Mouse (Mus musculus) left cerebral cortex, adult 11 months (tissue): ENCODE results near the gene Twsg1.

Experiments used
- DNase-seq: peaks from one replicate; pipeline ENCODE4 v3.0.0; 2022; ENCODE audit warnings: low spot score

The Twsg1 gene

GRCm38 (mm10) chr17:65931525-65931924 is 19.5 kb downstream of the Twsg1 start:
- DNase-seq: no peak

DNA sequence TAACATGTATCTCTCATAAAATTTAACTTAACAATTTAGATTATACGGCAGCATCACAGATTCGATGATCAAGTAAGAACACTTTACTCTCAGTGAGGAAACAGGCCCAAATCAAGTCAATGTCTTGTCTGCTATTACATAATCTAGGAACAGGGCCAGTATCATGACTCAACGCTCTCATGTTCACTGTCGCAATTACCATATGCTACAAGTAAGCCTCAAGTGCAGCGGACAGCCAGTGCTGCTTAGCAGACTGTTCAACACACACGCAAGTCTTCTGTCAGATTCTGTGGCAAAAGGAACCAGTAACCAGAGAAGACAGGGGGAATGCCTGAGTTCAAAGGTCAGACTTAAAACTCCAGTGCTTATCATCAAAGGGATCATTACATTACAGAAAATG is 20.1 kb downstream of the Twsg1 start:
- peak; percentile 70 for DNase-seq

DNA sequence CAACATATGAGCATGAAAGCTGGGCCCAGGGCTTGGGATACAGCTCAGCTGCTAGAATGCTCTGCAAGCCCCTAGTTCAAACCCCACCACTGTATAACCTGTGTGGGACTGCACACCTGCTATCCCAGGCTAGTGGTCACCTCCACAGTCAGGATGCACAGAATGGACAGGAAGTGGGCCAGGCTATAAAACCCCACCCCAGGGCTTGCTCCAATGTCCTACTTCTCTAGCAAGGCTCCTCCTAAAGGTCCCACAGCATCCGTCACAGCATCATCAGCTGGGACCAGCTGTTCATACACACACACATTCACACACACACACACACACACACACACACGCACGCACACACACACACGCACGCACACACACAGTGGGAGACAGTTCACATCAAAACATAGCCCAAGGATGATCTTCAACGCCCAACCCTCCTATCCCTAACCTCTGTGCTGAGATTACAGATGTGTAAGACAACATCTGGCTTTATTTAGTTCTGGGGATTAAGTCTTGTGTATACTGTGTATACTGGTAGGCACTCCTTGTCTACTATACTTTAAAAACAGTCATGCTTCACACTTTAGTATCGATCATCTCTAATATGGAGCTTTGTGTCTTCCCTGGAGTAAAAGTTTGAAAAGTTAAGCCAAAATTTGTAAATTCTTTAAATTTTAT is 20.7 kb downstream of the Twsg1 start:
- no peak for DNase-seq

- DNase-seq: no peak
Observed at GRCm38 (mm10) chr17:65929319-65929978, 21.6 kb downstream of the Twsg1 start.

- DNase-seq: no peak
Observed at GRCm38 (mm10) chr17:65927077-65927476, 23.9 kb downstream of the Twsg1 start.

- DNase-seq: no peak
Observed at GRCm38 (mm10) chr17:65924218-65924617, 26.8 kb downstream of the Twsg1 start.

DNA sequence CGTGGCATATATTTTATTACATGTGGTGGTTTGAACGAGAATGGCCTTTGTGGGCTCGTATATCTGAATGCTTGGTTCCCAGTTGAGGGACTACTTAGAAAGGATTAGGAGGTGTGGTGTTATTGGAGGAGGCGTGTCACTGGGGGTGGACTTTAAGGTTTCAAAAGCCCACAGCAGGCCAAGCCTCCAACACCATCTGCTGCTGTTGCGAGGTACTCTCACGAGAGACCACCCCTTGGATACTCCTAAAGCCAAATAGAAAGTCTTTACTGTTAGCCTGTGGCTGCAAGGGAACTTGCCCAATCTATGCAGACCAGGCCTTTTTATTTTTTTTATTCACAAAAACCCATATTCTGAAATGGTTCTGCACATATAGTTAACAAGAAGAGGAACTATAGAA is 29.1 kb downstream of the Twsg1 start:
- DNase-seq: no peak

DNA sequence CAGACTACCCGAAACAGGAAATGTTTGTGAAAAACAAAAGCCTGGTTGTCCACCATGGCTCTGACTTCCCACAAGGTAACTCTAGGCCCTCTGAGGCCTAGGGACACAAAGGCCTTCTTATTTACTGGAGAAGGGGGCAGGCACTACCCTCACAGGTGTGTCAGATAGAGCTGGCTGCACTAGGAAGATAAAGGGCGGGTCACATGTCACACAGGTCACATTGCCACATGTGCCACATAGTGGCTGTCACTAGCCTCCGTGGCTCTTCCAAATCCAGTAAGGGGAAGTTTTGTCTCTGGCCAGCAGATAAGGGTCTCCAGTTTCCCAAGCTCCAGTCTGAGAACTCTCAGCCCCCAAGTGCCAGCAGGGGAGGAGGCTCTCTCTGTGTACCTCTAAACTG is 31.8 kb downstream of the Twsg1 start:
- no peak for DNase-seq

DNA sequence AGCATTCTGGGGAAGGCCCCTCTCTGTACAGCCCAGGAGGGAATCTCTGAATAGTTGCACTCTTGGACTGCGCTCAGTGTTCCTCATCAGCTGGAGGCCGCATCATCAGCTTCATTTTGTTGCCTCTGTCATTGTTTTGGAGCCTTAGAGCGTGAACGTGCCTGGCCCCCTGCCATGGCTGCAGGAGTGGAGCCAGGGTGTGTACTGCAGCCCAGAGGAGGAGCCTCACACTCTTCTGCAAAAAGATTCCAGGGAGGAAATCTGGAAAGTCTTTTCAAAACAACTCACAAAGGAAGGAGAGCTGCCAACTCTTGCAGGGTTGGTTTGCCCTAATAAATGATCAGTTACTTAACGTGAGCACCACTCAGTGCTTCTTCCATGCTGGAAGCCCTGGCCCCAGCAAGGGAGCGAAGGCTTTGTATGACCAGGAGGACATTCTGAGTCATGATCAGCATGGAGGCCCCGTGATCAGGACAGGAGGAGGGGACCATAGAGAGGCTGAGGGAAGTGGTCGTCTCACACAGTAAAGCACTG is 34.8 kb downstream of the Twsg1 start:
- DNase-seq: peak; percentile 51

DNA sequence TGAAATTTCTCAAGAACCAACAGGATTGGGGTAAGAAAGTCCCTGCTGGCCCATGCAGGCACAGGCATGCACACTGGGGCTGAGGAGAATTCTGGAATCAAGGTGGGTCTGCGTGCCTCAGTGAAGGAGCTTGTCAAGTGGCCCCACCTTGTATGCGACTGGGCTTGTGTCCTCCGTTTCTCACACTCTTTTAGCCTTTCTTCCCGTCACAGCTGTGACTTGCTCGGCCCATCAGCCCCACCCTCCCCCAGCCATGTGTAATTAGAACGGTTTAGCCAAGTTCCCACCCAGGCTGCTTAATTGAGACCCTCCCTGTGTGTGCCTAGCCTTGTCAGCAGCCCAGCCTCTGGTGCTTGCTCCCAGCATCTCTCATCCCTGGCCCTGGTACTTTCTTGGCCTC is 36.9 kb downstream of the Twsg1 start:
- no peak for DNase-seq

DNA sequence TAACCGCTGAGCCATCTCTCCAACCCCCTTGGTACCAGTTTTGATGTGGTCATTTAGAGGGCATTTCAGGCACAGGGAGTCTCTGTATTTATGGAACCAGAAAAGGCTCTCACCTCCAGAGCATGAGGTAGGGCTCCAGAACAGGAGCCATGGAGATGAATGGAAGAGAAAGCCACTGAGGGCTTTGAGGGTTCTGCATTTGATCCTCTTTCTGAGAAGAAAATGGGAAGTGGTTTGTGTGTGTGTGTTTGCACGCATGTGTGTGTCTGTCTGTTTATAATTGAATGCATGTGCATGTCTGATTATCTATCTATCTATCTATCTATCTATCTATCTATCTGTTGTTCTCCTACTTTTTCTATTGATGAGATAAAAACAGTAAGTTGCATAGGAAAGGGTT is 38.8 kb downstream of the Twsg1 start:
- no peak for DNase-seq

DNA sequence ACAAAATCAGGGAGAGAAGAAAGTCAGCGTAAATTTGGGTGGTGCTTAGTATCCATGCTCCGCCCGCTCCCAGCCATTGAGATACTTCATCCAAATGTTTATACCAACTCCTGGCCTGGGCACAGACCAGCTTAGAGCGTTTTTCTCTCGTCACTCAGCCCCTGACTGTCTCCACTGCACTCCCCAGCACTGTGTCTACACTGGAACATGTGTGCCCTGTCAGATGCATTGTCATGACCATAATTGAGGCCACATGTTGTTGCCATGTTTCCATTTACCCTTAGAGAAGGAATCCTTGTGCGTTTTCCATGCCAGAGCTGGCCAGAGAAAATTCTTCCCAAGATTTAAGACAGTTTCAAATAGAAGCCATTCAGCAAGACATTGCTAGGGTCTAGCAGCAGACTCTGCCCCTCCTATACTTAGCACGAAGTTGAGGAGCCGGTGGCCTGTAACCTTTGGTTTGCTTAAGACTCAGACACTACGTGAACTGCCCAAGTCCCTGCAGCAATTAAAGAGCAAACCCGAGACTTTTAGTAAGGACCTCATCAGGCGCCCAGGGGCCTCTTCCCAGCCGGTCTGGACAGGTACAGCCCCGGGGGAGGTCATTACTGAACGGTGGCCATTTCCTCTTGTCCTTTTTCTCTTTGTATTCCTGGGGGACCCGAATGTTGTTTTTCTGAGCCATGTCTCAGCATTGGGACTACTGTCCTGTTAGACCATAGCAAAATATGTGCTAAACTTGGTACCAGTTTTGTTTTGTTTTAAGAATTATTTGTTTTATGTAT is 39.5 kb downstream of the Twsg1 start:
- no peak for DNase-seq

DNA sequence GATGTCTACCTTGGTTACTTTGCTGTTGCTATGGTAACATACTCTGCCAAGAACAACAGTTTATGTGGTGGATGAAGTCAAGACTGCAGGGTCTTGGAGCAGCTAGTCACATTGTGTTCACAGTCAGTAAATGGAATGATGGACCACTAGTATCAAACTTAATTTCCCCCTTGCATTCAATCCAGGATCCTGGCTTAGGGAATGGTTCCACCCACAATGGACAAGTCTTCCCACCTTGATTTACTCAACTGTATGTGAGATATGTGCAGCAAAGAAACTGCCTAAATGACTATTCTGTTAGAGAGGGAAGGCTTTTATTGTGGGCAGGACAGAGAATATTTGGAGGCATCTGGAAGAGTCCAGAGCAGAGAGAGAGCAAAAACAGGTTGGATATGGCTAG is 42.8 kb downstream of the Twsg1 start:
- no peak for DNase-seq

GRCm38 (mm10) chr17:65906895-65907401 is 44.1 kb downstream of the Twsg1 start:
- no peak for DNase-seq

DNA sequence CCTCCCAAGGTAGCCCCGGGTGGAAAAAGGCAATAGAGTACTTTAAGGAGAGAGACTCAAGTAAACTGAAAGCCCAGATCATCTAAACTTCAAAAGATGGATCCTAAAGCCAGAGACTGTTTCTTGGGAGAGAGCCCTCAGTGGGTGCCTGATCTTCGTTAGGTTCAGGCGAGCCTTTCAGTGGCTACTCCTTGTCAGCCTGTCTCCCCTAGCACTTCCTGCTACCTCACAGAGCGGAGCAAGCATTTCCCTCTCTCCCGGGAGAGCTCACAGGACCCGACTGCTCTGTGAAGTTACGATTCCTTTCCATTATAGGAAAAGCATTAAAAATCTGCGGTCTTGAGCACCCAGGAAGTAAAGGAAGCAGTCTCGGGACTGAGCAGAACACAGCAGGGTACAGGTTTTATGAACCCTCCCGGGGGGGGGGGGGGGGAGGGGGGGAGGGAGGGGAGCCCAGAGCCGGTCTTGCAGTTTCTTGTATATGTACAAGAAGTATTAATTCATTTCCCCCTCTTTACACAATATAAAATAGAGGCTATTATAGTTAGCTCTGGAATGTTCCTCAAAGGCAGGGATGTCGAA is 44.6 kb downstream of the Twsg1 start:
- no peak for DNase-seq

- no peak for DNase-seq
Observed at GRCm38 (mm10) chr17:65905241-65905640, 45.8 kb downstream of the Twsg1 start.

GRCm38 (mm10) chr17:65903826-65904225 is 47.2 kb downstream of the Twsg1 start:
- DNase-seq: no peak

- no peak for DNase-seq
Observed at GRCm38 (mm10) chr17:65903011-65903410, 48.0 kb downstream of the Twsg1 start.

- no peak for DNase-seq
Observed at GRCm38 (mm10) chr17:65902281-65902680, 48.7 kb downstream of the Twsg1 start.

DNA sequence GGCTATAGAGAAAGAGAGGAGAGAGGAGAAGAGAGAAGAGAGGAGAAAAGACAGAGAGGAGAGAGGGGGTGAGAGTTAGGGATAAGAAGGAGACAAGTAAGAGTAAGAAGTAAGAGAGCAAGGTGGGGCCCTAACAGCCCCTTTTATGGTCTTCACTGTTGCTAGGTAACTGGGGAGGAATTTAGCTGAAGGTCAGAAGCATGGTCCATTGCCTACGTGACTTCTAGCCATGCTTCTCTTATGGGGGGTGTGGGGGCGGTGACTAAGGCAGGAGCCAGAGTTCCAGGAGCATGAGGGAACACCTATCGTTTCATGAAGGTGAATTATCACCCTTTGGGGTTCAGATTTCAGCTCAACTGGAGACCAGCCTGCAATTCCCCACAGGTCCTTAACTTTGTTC is 55.0 kb downstream of the Twsg1 start:
- no peak for DNase-seq

DNA sequence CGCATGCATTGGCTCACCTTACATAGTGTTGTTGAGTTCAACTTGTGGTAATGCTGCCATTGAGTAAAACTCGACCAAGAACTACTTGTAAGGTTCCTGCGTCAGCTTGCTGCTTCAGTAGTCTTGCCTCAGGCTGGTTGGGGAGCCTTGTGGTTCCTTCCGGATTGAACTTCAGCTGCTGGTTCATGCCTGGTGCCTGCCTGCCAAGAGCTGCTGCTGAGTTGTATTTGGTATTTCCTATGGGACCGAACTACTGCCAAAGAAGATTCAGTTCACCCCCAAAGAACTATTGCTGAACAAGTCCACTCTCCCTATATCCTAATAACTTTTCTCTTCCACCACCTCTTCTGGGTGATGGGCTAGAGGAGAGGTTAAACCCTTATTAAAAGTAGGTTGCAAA is 61.5 kb downstream of the Twsg1 start:
- no peak for DNase-seq

DNA sequence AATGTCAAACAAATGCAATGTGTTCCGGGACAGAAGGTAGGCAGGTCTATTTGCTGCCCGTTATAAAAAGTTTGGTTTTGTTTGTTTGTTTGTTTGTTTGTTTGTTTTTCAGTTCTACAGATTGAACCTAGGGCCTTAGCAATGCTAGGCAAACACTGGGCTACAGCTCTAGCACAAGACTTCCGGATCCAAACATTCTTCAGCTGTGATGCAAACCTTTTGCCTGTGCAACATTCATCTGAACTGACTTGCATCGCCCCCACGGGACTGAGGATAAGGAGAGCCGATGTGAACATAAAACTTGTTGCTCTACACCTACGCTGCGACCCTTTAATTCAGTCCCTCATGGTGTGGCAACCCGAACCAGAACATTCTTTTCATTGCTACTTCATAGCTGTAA is 64.5 kb downstream of the Twsg1 start:
- no peak for DNase-seq
